Mouse (Mus musculus): ENCODE measurements around the gene Per1. TPM values are rescaled to one million over a fixed set of nuclear protein-coding genes. Genes with fewer than 3 reads are reported as not detected.

Per1 gene
- polyA plus RNA-seq, 1 experiment, result 42.3 TPM

DNA sequence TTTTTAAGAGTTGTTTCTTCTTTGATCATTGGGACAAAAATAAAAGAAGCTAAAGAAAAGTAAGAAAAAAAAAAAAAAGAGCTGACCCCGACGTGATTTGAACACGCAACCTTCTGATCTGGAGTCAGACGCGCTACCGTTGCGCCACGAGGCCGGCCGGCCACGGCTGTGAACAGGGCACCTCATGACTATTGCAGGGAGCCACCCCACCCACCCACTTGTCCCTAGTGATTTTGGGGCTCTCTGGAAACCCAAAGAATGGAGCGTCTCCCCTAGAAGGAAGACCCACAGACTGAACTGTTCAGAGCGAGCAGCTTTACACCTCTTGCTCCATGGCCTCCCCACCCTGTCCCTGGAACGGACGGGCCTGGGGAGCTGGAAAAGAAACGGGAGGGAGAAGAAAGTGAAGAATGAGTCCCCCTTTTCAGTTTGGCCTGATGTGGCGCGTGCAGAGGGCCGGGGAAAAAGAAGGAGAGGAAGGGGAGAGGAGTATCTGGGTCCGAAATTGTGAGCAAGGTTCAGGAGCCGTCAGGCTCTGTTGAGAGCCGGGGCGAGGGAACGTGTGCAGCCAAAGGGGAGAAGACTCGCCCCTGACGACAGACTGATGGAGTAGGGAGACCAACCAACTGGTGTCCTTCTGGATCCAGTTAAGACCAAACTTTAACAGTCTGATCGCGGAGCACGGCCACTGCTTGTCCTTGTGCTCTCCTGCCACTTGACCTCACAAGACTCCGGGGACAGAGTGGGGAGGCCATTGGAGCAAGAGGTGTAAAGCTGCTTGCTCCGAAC, 31.4 kb upstream of the Per1 start:
- peak overlapping the region; percentile 93 for H3K4me3 ChIP-seq (replicated peaks)
- H3K27me3 ChIP-seq (replicated peaks), result no peaks in the 10 kb centered on the region
- no peak for TF ChIP-seq GATA1 (IDR thresholded peaks at IDR 0.05; ENCODE audit: borderline replicate concordance, low read length)
- TF ChIP-seq FLI1 (IDR thresholded peaks at IDR 0.05; ENCODE audit: low read length), result no peak
- peaks cover 51% of the 10 kb centered on the region for H3K4me1 ChIP-seq
- no peaks in the 10 kb centered on the region for H3K9me3 ChIP-seq
- H3K36me3 ChIP-seq (replicated peaks; ENCODE audit: low read length), result no peaks in the 10 kb centered on the region

DNA sequence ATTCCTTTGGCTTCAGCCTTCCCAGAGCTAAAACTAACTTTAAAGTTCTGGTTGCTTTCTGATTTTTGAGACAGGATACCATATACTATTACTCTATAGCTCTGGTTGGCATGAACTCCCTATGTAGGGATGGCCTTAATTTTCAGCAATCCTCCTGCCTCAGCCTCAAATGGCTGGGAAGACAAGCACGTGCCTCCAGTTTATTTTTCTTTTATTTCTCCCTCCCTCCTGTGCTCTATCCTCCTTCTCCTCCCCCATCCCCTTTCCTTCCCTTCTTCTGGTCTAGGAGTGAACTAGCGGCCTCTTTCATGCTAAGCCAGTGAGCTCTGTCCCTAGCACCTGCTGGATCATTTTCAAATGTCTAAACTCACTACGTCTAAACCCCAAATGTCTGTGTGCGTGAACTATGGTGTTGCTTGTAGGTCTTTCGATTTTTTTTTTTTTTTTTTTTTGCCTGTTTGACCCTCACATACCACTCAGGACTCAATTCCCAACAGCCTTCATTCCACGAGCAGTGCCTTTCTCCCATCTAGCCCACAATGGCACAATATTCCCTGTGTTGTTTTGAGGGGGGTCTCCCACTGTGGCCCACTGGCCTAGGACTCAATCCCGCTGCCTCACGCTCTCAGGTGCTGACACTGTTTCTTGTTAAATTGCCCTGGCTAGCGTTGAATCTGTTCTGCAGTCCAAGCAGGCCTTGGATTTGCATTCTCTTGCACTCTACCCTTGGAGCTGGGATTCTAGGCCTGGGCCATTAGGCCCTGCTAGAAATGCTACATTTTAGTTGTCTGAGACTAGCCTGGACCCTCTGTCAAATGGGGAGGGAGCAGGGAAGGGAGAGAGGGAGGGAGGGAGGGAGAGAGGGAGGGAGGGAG, 30.5 kb upstream of the Per1 start:
- Histone ChIP-seq H3K9me3 (no peaks in the 10 kb centered on the region), H3K27me3 (replicated peaks) (no peaks in the 10 kb centered on the region), H3K36me3 (replicated peaks; ENCODE audit: low read length) (no peaks in the 10 kb centered on the region), H3K4me1 (peaks cover 51% of the 10 kb centered on the region), H3K4me3 (replicated peaks) (peak overlapping the region; percentile 93)
- TF ChIP-seq GATA1 (IDR thresholded peaks at IDR 0.05; ENCODE audit: borderline replicate concordance, low read length) (no peak), FLI1 (IDR thresholded peaks at IDR 0.05; ENCODE audit: low read length) (no peak)

DNA sequence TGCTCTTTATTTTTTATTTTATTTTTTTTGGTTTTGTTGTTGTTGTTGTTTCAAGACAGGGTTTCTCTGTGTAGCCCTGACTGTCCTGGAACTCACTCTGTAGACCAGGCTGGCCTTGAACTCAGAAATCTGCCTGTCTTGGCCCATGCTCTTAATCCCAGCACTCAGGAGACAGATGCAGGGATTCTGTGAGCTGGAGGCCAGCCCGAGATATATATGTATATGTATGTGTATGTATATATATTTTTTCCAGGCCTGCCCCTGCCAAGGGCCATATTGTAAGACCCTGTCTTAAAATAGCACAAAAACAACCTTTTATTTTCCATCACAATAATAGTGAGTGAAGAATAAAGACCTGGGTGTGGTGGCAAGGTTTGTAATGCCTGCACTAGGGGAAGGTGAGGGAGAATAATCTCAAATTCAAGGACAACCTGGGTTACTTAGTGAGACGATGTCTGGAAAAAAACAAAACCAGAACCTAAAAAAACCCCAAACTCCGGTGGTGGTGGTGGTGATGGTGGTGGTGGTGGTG, 29.6 kb upstream of the Per1 start:
- Histone ChIP-seq H3K4me3 (replicated peaks) (peak overlapping the region; percentile 33), H3K4me1 (peaks cover 60% of the 10 kb centered on the region)
- TF ChIP-seq FLI1 (IDR thresholded peaks at IDR 0.05; ENCODE audit: low read length) (no peak), GATA1 (IDR thresholded peaks at IDR 0.05; ENCODE audit: borderline replicate concordance, low read length) (no peak)

DNA sequence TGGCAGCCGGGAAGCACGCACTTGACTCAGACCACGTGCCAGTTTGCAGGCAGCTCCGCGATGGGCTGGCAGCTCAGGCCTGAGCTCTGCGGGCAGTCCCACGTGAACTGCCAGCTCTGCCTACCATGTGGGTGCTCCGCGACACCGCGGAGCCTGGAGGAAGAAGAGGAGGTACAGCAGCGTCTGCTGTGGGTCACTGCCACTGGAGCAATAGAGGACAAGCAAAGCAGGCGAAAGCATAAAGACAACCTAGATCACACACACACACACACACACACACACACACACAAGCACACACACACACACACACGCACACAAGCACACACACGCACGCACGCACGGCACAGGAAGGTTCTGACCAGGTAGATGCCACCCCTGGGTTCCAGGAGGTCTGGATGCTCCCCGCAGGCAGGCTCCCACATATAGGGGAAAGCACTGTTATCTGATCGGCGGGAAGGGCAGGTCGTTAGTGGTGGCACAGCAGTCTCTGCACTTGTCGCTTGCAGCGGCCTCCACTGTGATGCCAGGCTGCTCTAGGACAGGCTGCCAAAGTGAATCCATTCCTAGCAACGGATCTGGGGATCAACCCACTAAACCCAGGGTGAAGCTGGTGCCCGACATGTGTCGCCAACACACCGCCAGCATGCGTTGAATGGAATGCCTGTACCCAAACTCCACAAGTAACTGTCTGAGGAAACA, 28.7 kb upstream of the Per1 start:
- peak overlapping the region; percentile 90 for H3K4me3 ChIP-seq (replicated peaks)
- no peaks in the 10 kb centered on the region for H3K27me3 ChIP-seq (replicated peaks)
- no peaks in the 10 kb centered on the region for H3K36me3 ChIP-seq (replicated peaks; ENCODE audit: low read length)
- no peak for TF ChIP-seq FLI1 (IDR thresholded peaks at IDR 0.05; ENCODE audit: low read length)
- 0 out of 3 replicates have a peak, but pooled peaks have one; percentile 54 for TF ChIP-seq GATA1 (IDR thresholded peaks at IDR 0.05; ENCODE audit: borderline replicate concordance, low read length)
- H3K9me3 ChIP-seq, result no peaks in the 10 kb centered on the region
- H3K4me1 ChIP-seq, result peaks cover 59% of the 10 kb centered on the region

More for the DNA sequence above, 29.6 kb upstream of the Per1 start:
- no peaks in the 10 kb centered on the region for H3K9me3 ChIP-seq
- H3K36me3 ChIP-seq (replicated peaks; ENCODE audit: low read length), result no peaks in the 10 kb centered on the region
- H3K27me3 ChIP-seq (replicated peaks), result no peaks in the 10 kb centered on the region

DNA sequence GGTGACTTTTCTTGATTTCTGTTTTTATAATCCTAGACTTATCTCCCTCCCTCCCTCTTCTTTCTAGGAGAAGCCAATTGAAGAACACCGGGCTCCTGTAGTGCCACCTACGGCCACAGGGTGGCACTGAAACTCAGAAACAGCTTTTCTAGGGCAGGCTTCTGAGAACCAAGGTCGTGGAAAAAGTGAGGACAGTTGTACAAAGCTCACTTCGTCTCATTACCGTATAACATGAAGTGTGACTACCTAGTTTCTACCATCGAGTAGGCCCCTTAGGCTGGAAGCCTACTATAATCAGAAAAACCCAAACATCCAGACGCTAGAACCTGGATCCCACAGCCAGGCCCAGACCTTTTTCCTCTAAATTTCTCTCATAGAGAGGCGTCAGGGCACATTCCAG, 28.1 kb upstream of the Per1 start:
- no peaks in the 10 kb centered on the region for H3K36me3 ChIP-seq (replicated peaks; ENCODE audit: low read length)
- peak overlapping the region; percentile 28 for H3K4me3 ChIP-seq (replicated peaks)
- TF ChIP-seq GATA1 (IDR thresholded peaks at IDR 0.05; ENCODE audit: borderline replicate concordance, low read length), result no peak
- H3K4me1 ChIP-seq, result peaks cover 59% of the 10 kb centered on the region
- no peaks in the 10 kb centered on the region for H3K9me3 ChIP-seq
- no peaks in the 10 kb centered on the region for H3K27me3 ChIP-seq (replicated peaks)

DNA sequence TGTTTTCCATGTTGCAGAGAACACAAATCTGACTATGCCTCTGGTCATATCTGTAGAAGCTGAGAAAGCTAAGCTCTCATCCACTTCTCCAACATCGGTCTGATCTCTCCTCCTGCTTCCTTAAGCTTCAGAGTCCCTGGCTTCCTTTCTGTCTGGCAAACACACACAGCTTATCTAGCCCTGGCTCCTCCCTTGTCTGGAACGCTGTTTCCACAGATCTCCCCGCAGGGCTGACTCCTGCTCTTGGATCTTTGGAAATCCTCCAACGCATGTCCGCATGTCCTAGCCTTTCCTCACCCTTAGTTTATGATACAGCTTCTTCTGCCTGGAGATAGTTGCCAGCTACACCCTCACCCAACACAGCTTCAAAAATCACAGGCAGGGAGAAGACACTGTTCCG, 27.4 kb upstream of the Per1 start:
- H3K9me3 ChIP-seq, result no peaks in the 10 kb centered on the region
- H3K36me3 ChIP-seq (replicated peaks; ENCODE audit: low read length), result no peaks in the 10 kb centered on the region
- peaks cover 66% of the 10 kb centered on the region for H3K4me1 ChIP-seq
- H3K4me3 ChIP-seq (replicated peaks), result no peak overlapping the region
- no peak for TF ChIP-seq FLI1 (IDR thresholded peaks at IDR 0.05; ENCODE audit: low read length)
- TF ChIP-seq GATA1 (IDR thresholded peaks at IDR 0.05; ENCODE audit: borderline replicate concordance, low read length), result no peak
- H3K27me3 ChIP-seq (replicated peaks), result no peaks in the 10 kb centered on the region

DNA sequence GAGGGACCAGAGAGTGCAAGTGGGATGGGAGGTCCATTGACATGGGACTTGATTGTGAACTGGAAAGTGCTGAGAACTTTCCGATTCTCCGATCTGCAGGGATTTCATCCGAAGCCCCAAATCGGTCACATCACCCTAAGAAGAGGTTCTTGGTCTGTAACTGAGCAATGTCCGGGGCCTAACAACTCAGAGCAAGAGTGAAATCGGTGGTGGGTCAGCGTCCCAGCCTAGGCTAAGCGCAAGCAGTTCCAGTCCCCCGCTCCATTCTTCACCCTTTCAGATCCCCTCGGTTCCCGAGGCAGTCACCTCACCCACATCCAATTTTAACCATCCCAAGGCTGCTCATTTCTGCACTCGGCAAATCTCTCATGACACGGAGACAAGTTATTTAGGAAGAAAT, 24.9 kb upstream of the Per1 start:
- Histone ChIP-seq H3K9me3 (no peaks in the 10 kb centered on the region), H3K4me1 (peaks cover 75% of the 10 kb centered on the region), H3K4me3 (replicated peaks) (peak overlapping the region; percentile 98), H3K27me3 (replicated peaks) (no peaks in the 10 kb centered on the region), H3K36me3 (replicated peaks; ENCODE audit: low read length) (no peaks in the 10 kb centered on the region)
- TF ChIP-seq FLI1 (IDR thresholded peaks at IDR 0.05; ENCODE audit: low read length), result no peak
- TF ChIP-seq GATA1 (IDR thresholded peaks at IDR 0.05; ENCODE audit: borderline replicate concordance, low read length), result no peak

DNA sequence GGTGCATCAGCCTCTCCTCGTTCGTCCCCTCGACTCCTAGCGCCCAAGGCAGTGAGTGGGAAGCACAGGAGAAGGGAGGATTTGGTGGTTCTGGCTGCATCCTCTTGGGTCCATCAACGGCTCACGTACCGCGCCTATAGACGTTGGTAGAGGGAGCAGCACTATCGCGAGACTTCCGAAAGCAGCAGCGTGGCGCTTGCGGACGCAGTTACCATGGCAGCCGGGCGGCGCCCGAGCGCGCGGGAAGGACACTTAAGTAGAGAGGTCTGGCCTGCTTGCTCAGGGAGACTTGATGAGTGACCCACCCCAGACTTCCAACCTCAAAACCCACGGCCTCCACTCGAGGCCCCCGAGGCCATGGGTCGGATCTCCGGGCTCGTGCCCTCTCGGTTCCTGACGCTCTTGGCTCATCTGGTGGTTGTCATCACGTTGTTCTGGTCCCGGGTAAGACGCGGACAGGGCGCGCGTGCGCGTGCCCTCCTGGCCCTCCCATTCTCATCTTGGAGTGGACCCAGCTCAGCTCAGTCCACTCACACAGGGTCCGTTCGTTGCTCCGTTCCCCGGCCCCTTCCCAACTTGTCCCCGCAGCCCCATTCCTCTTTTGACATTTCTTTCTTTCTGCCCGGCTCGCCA, 24.3 kb upstream of the Per1 start, which contains the start of gene Tmem107:
Tmem107 (plus strand) TSS at position 217 of the 633 bp plus-strand sequence.
- H3K4me3 ChIP-seq (replicated peaks), result peak within 1 kb of the TSS; percentile 98
- no peak for TF ChIP-seq GATA1 (IDR thresholded peaks at IDR 0.05; ENCODE audit: borderline replicate concordance, low read length)
- no peak for TF ChIP-seq FLI1 (IDR thresholded peaks at IDR 0.05; ENCODE audit: low read length)
- no peaks in the 10 kb centered on the region for H3K27me3 ChIP-seq (replicated peaks)
- H3K36me3 ChIP-seq (replicated peaks; ENCODE audit: low read length), result no peaks in the 10 kb centered on the region
- H3K9me3 ChIP-seq, result no peaks in the 10 kb centered on the region
- peaks cover 75% of the 10 kb centered on the region for H3K4me1 ChIP-seq

DNA sequence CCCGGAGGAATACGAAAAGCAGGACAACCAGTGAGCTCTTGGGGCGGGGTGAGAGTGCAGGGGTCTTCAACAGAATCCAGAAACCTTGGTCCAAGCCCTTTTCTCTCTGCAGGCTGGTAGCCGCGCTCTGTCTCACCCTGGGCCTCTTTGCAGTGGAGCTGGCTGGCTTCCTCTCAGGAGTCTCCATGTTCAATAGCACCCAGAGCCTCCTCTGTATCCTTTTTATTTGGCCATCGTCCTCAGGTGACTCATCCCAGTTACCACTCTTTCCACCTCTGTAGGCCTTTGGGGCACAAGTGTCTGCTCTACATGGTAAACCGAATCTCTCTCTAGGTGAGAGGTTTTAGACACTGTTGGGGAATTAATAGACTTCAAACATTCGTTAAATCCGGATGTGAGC, 23.8 kb upstream of the Per1 start:
- TF ChIP-seq GATA1 (IDR thresholded peaks at IDR 0.05; ENCODE audit: borderline replicate concordance, low read length), result no peak
- no peak for TF ChIP-seq FLI1 (IDR thresholded peaks at IDR 0.05; ENCODE audit: low read length)

More for the DNA sequence above, 23.8 kb upstream of the Per1 start:
- Histone ChIP-seq H3K36me3 (replicated peaks; ENCODE audit: low read length) (no peaks in the 10 kb centered on the region), H3K27me3 (replicated peaks) (no peaks in the 10 kb centered on the region), H3K4me1 (peaks cover 74% of the 10 kb centered on the region), H3K9me3 (no peaks in the 10 kb centered on the region), H3K4me3 (replicated peaks) (peak overlapping the region; percentile 98)
